Mouse (Mus musculus) olfactory bulb, adult 2 months (tissue): ENCODE measurements around the gene Rasa2.

Experiments used
- CTCF ChIP-seq: fragments of 200-500 bp; IDR thresholded peaks from 2 replicates; pipeline ENCODE4 v1.5.1; 2012; ENCODE audit warnings: low read depth, mild to moderate bottlenecking, low read length, moderate library complexity; ENCODE audit not compliant: insufficient read depth
- POLR2A ChIP-seq: fragments of 200-500 bp; IDR thresholded peaks from 2 replicates; pipeline ENCODE4 v1.6.1; 2012; ENCODE audit warnings: mild to moderate bottlenecking, low read depth, low read length, moderate library complexity; ENCODE audit not compliant: insufficient read depth

DNA sequence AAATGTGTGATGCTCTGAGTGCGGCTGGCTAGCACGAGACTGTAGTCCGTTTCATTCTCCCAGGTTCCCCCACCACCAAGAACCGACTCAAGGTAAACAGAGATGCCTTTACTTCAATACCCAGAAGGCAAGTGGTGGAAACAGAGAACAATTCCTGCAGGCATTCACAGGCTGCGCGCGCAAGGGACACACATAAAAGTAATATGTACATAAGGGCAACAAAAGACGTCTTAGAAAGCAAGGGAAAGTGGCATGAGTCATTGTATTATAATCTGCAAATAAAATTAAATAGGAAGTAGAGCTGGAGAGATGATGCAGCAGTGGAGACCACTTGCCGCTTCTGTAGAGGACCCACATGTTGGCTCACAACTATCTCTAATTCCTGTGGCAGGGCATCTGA, 58.7 kb downstream of the Rasa2 start:
- TF ChIP-seq POLR2A (no peak), CTCF (no peak)
